Mouse (Mus musculus) C2C12 (cell line): Measurements from ENCODE around the gene Irs1.

Experiments used
- CTCF ChIP-seq: IDR thresholded peaks from one replicate; pipeline ENCODE4 v1.5.1; 2011; ENCODE audit not compliant: control insufficient read depth, insufficient read depth, insufficient read length
- MAX ChIP-seq: IDR thresholded peaks from one replicate; pipeline ENCODE4 v1.6.1; 2011; ENCODE audit warnings: mild to moderate bottlenecking, control low read depth
- MYOD1 ChIP-seq: IDR thresholded peaks from one replicate; pipeline ENCODE4 v1.6.1; 2011; ENCODE audit warnings: low read depth; ENCODE audit not compliant: control insufficient read depth, insufficient read length
- MYOG ChIP-seq: IDR thresholded peaks from one replicate; pipeline ENCODE4 v1.6.1; 2011; ENCODE audit not compliant: control insufficient read depth, insufficient read length; ENCODE audit errors: extremely low read depth
- USF1 ChIP-seq: IDR thresholded peaks from one replicate; pipeline ENCODE4 v1.6.1; 2011; ENCODE audit warnings: low read depth, mild to moderate bottlenecking, control low read depth, moderate library complexity

DNA sequence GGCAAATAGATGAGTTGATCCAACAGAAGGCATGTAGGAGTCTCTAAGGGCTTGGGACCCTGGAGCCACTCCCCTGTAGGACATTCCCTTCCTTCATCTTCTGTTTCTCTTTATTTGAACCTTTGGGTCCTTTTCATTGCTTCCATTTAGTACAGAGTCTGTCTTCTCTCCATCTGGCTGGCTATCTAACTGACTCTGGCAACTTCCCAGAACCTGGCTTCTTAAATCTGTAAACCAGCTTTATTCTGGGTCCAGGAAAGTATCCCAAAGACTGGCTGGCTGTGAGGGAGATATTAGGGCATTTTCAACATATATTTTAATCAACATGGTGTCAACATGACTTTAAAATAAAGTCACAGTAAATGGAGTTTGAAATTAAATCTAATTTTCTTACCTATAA lies 62.4 kb downstream of the Irs1 start:
- TF ChIP-seq CTCF: no peak
- no peak for TF ChIP-seq MYOG
- TF ChIP-seq MYOD1: no peak
- TF ChIP-seq USF1: no peak
- TF ChIP-seq MAX: no peak
